Mouse (Mus musculus): Measurements from ENCODE around the gene Exo5. TPM values are rescaled to one million over a fixed set of nuclear protein-coding genes. Genes with fewer than 3 reads are reported as not detected.

Gene Exo5
- 4.3 and 10.9 TPM in 2 replicates for polyA plus RNA-seq (2012; rRNA removed; ENCODE audit: low replicate concordance)

DNA sequence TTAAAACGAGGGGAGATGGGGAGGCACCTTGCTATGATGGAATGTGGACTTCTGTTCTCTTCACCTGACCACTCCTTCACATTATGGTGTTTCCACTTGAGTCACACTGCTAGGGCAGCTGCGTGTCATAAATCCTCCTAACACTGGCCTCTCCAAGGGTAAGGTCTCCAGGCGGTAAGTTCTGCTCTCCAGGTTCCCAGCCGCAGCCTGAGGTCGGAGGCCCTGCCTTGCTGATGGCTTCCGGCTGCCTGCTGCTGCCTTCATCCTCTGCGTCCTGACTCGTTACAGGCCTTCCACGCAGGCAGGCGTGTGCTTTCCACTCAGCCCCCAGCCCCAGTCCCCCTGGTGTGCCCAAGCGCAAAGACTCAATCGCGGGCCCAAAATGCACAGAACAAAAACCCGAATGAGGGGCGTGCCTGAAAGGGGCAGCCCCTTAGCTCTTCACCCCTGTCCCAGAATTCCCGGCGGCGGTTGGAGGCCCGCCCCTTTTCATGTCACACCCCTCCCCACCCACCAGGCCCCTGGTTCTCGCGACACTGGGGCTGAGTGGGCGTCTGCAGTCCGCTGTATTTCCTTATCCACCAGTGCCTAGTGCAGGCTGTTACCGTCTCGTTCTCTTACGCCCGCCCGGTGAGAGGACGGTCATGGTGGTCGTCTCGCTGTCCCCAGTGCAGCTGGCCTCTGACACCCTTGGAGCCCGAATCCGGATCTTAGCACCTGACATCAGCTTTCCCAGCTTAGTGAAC lies at the start of gene Exo5:
Gene Exo5 (minus strand): TSS at position 464 of the 746 bp plus-strand sequence.

DNA sequence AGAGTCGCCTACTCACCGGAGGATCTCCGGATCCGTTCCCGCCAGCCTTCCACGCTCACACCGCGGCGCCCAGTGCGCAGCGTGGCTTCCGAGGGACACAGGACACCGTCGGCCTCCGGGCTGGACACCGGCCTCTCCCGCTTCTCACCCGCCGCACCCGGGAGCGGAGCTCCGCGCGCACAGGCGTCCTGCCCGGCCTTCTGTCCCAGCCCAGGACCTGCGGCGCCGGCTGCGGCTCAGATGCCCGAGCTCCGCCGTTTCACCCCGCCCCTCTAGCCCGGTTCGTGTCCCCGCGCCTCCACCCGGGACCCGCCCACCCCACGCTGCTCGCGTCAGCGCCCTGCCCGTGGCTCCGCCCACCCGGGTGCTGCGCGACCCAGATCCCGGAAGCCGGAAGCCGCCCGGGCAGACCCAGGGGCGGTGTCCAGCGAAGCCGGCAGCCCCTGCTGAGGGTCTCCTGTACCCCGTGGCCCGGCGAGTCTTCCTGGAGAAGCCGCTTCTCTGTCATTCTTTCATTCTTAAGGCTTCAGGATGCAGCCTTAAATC lies 26.7 kb upstream of the Exo5 start, which contains the start of gene Zfp69:
Gene Zfp69 (minus strand): TSS at position 272 of the 546 bp plus-strand sequence.

Other genes with a start within 250 kb of the Exo5 start
- gene Kcnq4, start 176.4 kb downstream of the Exo5 start, polyA plus RNA-seq (2012; rRNA removed; ENCODE audit: low replicate concordance), result 24.9 and 27.1 TPM in 2 replicates
- gene Nfyc, start 93.4 kb downstream of the Exo5 start, polyA plus RNA-seq (2012; rRNA removed; ENCODE audit: low replicate concordance), result 129 and 178 TPM in 2 replicates
- 0.27 and 0.69 TPM in 2 replicates for gene Rims3, start 70.2 kb downstream of the Exo5 start, polyA plus RNA-seq (2012; rRNA removed; ENCODE audit: low replicate concordance)
- 2.5 and 3.5 TPM in 2 replicates for gene Zfp69, start 26.7 kb upstream of the Exo5 start, polyA plus RNA-seq (2012; rRNA removed; ENCODE audit: low replicate concordance)
- 17.0 and 17.6 TPM in 2 replicates for gene Smap2, start 92.2 kb upstream of the Exo5 start, polyA plus RNA-seq (2012; rRNA removed; ENCODE audit: low replicate concordance)
- 1.2 TPM in 1 of 2 replicates, not detected in the other for gene Col9a2, start 114.4 kb upstream of the Exo5 start, polyA plus RNA-seq (2012; rRNA removed; ENCODE audit: low replicate concordance)
- gene Zmpste24, start 173.2 kb upstream of the Exo5 start, polyA plus RNA-seq (2012; rRNA removed; ENCODE audit: low replicate concordance), result 17.3 and 35.3 TPM in 2 replicates
- gene Tmco2, start 184.2 kb upstream of the Exo5 start, polyA plus RNA-seq (2012; rRNA removed; ENCODE audit: low replicate concordance), result not detected in 2 replicates